In the genomic region with DNA sequence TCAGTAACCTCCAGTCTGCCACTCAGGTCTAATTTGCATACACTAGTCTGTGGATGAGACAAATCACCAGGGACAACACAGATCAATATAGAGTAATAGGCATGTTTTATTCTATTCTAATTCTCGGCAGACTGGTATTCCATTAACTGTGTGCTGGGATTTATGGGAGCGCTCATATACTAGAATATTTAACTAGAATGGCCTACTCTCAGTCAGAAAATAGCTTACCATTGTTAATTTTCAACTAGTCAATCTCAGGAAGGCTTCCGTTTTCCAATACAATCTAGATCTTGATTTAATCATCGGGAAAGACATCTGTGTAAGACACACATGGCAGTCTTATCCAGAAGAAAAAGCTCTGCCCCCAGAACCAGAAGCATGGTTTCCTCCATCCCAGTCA, we compare ENCODE assay signal across 20 mouse cellular contexts. TPM values are rescaled to one million over a fixed set of nuclear protein-coding genes. Genes with fewer than 3 reads are reported as not detected.
DNase-seq lines count a peak whose midpoint lies in the region; ATAC-seq and TF ChIP-seq lines count a peak whose summit lies in the region.
"Had no signal": no experiment of that assay in that cellular context is flagged by ENCODE, and none has a peak within 500 bp of the region (broad histone marks: within the 10 kb centered on the region; RNA-seq: fewer than 3 reads in every experiment).

No protein-coding gene starts in this region.

- dilution Hi-C loops in CH12.LX (cut with MboI; ENCODE audit: extremely low pct_ligation_motif_present, extremely low pct_unique_long_range_greater_than_20kb, low sequenced_read_pairs): no loop called here

- TF ChIP-seq CTCF in kidney, postnatal 0 days (IDR thresholded peaks at IDR 0.05; ENCODE audit: low read depth): no peak
- no peak for TF ChIP-seq CTCF in CH12.LX (conservative IDR thresholded peaks at IDR 0.05 in 1 of 2, IDR thresholded peaks at IDR 0.05 in 1 of 2; ENCODE audit: low read depth in 2 of 2, low read length in 2 of 2)

- peaks cover 19% of the 10 kb centered on the region for H3K4me1 ChIP-seq in hindbrain, embryonic 16.5 days (ENCODE audit: control insufficient read depth, insufficient read depth, low read depth, low read length)
- H3K4me1 ChIP-seq in hindbrain, embryonic 11.5 days (replicated peaks; ENCODE audit: control insufficient read depth, insufficient read depth, low read length): peaks cover 2% of the 10 kb centered on the region; the same call in 1 of the 2 replicates
- H3K4me1 ChIP-seq in kidney, postnatal 0 days (replicated peaks; ENCODE audit: insufficient read depth, low read length): peaks cover 21% of the 10 kb centered on the region
- H3K4me1 ChIP-seq in CH12.LX (ENCODE audit: control insufficient read depth in 1 of 2, insufficient read depth in 2 of 2): peaks cover 0 to 18% of the 10 kb centered on the region in 2 experiments; a peak in 2 of 4 replicates
- H3K4me1 ChIP-seq in intestine, embryonic 16.5 days (ENCODE audit: control insufficient read depth, insufficient read depth, low read length): peaks cover 34% of the 10 kb centered on the region

- DNase-seq in hindbrain, embryonic 11.5 days (ENCODE audit: low spot score): no peak
- DNase-seq in kidney, postnatal 0 days (ENCODE audit: low spot score): no peak
- no peak for DNase-seq in kidney, postnatal 25 days
- peak; percentile 12 for DNase-seq in CH12.LX (ENCODE audit: extremely low read depth)
- DNase-seq in heart, adult 9 months (ENCODE audit: low spot score in 2 of 2): no peak
- DNase-seq: adrenal gland, postnatal 36 days; cerebellum, adult 11 months; cerebellum, adult 9-11 months; liver, embryonic 13.5 days; lung, embryonic 14.5 days; retina, postnatal 1 day; right cerebral cortex, postnatal 25 days; thymus, postnatal 25 days had no signal

- TF ChIP-seq POLR2A in CH12.LX (IDR thresholded peaks at IDR 0.05; ENCODE audit: low read depth, low read length): no peak

- no peak for TF ChIP-seq EP300 in CH12.LX (IDR thresholded peaks at IDR 0.05; ENCODE audit: low read length)

- TF ChIP-seq RAD21 in CH12.LX (IDR thresholded peaks at IDR 0.05; ENCODE audit: low read depth, low read length): no peak

- no peak overlapping the region for H3K27ac ChIP-seq in hindbrain, embryonic 16.5 days (ENCODE audit: low read depth, low read length)
- no peak overlapping the region for H3K27ac ChIP-seq in hindbrain, embryonic 11.5 days (ENCODE audit: low read depth, low read length)
- peak overlapping the region; percentile 90; the same call in 1 of the 2 replicates for H3K27ac ChIP-seq in kidney, postnatal 0 days
- H3K27ac ChIP-seq in CH12.LX (ENCODE audit: insufficient read depth, low read depth): no peak overlapping the region
- peak overlapping the region; percentile 90 for H3K27ac ChIP-seq in intestine, embryonic 16.5 days (ENCODE audit: low read length)
- H3K27ac ChIP-seq: embryonic facial prominence, embryonic 10.5 days; forebrain, embryonic 15.5 days; liver, embryonic 13.5 days; midbrain, embryonic 12.5 days had no signal

- peaks cover 2% of the 10 kb centered on the region for H3K27me3 ChIP-seq in hindbrain, embryonic 16.5 days (replicated peaks; ENCODE audit: control insufficient read depth, insufficient read depth, low read length)
- H3K27me3 ChIP-seq in hindbrain, embryonic 11.5 days (ENCODE audit: control insufficient read depth, insufficient read depth, low read length): peaks cover 33% of the 10 kb centered on the region
- H3K27me3 ChIP-seq in kidney, postnatal 0 days (ENCODE audit: insufficient read depth, low read length): no peaks in the 10 kb centered on the region
- no peaks in the 10 kb centered on the region for H3K27me3 ChIP-seq in CH12.LX (replicated peaks)
- no peaks in the 10 kb centered on the region for H3K27me3 ChIP-seq in intestine, embryonic 16.5 days (replicated peaks; ENCODE audit: control insufficient read depth, insufficient read depth, low read length)
- H3K27me3 ChIP-seq: Patski had no signal

- H3K9ac ChIP-seq in hindbrain, embryonic 16.5 days (ENCODE audit: low read depth, low read length): no peak overlapping the region
- H3K9ac ChIP-seq in hindbrain, embryonic 11.5 days (ENCODE audit: low read depth, low read length): no peak overlapping the region
- no peak overlapping the region for H3K9ac ChIP-seq in kidney, postnatal 0 days (ENCODE audit: low read depth, low read length)
- no peak overlapping the region for H3K9ac ChIP-seq in CH12.LX (ENCODE audit: insufficient read depth, low read depth)
- no peak overlapping the region for H3K9ac ChIP-seq in intestine, embryonic 16.5 days (ENCODE audit: low read depth, low read length)
- H3K9ac ChIP-seq: forebrain, embryonic 15.5 days; liver, embryonic 13.5 days; midbrain, embryonic 12.5 days had no signal

- no peaks in the 10 kb centered on the region for H3K36me3 ChIP-seq in hindbrain, embryonic 16.5 days (ENCODE audit: control insufficient read depth, insufficient read depth, low read length)
- H3K36me3 ChIP-seq in hindbrain, embryonic 11.5 days (ENCODE audit: control insufficient read depth, insufficient read depth, low read length): no peaks in the 10 kb centered on the region
- no peaks in the 10 kb centered on the region for H3K36me3 ChIP-seq in kidney, postnatal 0 days (ENCODE audit: insufficient read depth, low read length)
- no peaks in the 10 kb centered on the region for H3K36me3 ChIP-seq in CH12.LX (replicated peaks in 1 of 2; ENCODE audit: control insufficient read depth in 1 of 2, insufficient read depth in 1 of 2, low read length in 1 of 2)
- no peaks in the 10 kb centered on the region for H3K36me3 ChIP-seq in intestine, embryonic 16.5 days (ENCODE audit: control insufficient read depth, insufficient read depth, low read length)
- H3K36me3 ChIP-seq: embryonic facial prominence, embryonic 10.5 days; forebrain, embryonic 15.5 days; G1E; liver, embryonic 13.5 days; midbrain, embryonic 12.5 days had no signal

- no peaks in the 10 kb centered on the region for H3K9me3 ChIP-seq in hindbrain, embryonic 16.5 days (ENCODE audit: control insufficient read depth, low read length)
- H3K9me3 ChIP-seq in hindbrain, embryonic 11.5 days (ENCODE audit: control insufficient read depth, low read length): no peaks in the 10 kb centered on the region
- H3K9me3 ChIP-seq in kidney, postnatal 0 days (replicated peaks; ENCODE audit: low read length): no peaks in the 10 kb centered on the region
- H3K9me3 ChIP-seq in CH12.LX (replicated peaks; ENCODE audit: low read length): peaks cover 8% of the 10 kb centered on the region
- no peaks in the 10 kb centered on the region for H3K9me3 ChIP-seq in intestine, embryonic 16.5 days (ENCODE audit: control insufficient read depth, low read length)
- H3K9me3 ChIP-seq: embryonic facial prominence, embryonic 10.5 days; forebrain, embryonic 15.5 days; liver, embryonic 13.5 days; midbrain, embryonic 12.5 days had no signal

- WGBS in hindbrain, embryonic 16.5 days: 71% methylated on average over 4 of the region's 4 CpGs
- WGBS in hindbrain, embryonic 11.5 days: 75% methylated on average over 4 of the region's 4 CpGs
- WGBS in kidney, postnatal 0 days: 64% methylated on average over 4 of the region's 4 CpGs
- 67% methylated on average over 4 of the region's 4 CpGs for WGBS in intestine, embryonic 16.5 days

- H3K4me2 ChIP-seq in hindbrain, embryonic 16.5 days (ENCODE audit: low read length): 0 out of 2 replicates have a peak overlapping the region, but pooled peaks have one; percentile 66
- no peak overlapping the region for H3K4me2 ChIP-seq in hindbrain, embryonic 11.5 days (replicated peaks; ENCODE audit: low read depth, low read length)
- peak overlapping the region; percentile 97 for H3K4me2 ChIP-seq in kidney, postnatal 0 days (ENCODE audit: low read length)
- no peak overlapping the region for H3K4me2 ChIP-seq in CH12.LX (ENCODE audit: insufficient read depth, low read depth, poor library complexity, severe bottlenecking)
- H3K4me2 ChIP-seq in intestine, embryonic 16.5 days (ENCODE audit: low read depth, low read length): peak overlapping the region; percentile 84
- H3K4me2 ChIP-seq: liver, embryonic 13.5 days had no signal

- in situ Hi-C loops in CH12.LX (cut with MboI; ENCODE audit: low pct_ligation_motif_present, low pct_unique_long_range_greater_than_20kb, low sequenced_read_pairs): no loop called here

- no peak for ATAC-seq in hindbrain, embryonic 16.5 days
- ATAC-seq in hindbrain, embryonic 11.5 days (ENCODE audit: low FRiP score): no peak
- ATAC-seq in kidney, postnatal 0 days (replicated peaks; ENCODE audit: low FRiP score, low read depth): no peak
- no peak for ATAC-seq in intestine, embryonic 16.5 days
- ATAC-seq: forebrain, embryonic 15.5 days; Patski had no signal

- H3K4me3 ChIP-seq in hindbrain, embryonic 16.5 days (ENCODE audit: low read length): no peak overlapping the region
- H3K4me3 ChIP-seq in hindbrain, embryonic 11.5 days (ENCODE audit: low read depth, low read length): no peak overlapping the region
- H3K4me3 ChIP-seq in kidney, postnatal 0 days (replicated peaks; ENCODE audit: low read depth, low read length): no peak overlapping the region
- no peak overlapping the region for H3K4me3 ChIP-seq in CH12.LX (replicated peaks in 1 of 3; ENCODE audit: low read depth in 2 of 3, low read length in 2 of 3, poor library complexity in 1 of 3)
- peak overlapping the region; percentile 93 for H3K4me3 ChIP-seq in intestine, embryonic 16.5 days (ENCODE audit: low read length)
- H3K4me3 ChIP-seq: liver, embryonic 13.5 days had no signal

- no peaks in the 10 kb centered on the region for H3K79me2 ChIP-seq in CH12.LX (replicated peaks; ENCODE audit: control insufficient read depth, extremely low read depth, insufficient read depth, poor library complexity, severe bottlenecking)

TF ChIP-seq in CH12.LX, 34 proteins besides CTCF, POLR2A, EP300 and RAD21:
- no peak for TF ChIP-seq HCFC1 (IDR thresholded peaks at IDR 0.05; ENCODE audit: low read depth, low read length)
- no peak for TF ChIP-seq MAZ (IDR thresholded peaks at IDR 0.05; ENCODE audit: low read depth, low read length)

RNA-seq across cellular contexts. Expression of a gene that starts 3.5 kb away (rescaled TPM):
- 2.8 and 4.2 TPM in 2 replicates for polyA plus RNA-seq in hindbrain, embryonic 16.5 days (2015; fragmentation: Nextera tagmentation; extraction: Ambion mirVana)
- polyA plus RNA-seq in hindbrain, embryonic 11.5 days (2014; fragmentation: Nextera tagmentation; extraction: Ambion mirVana): 1.9 and 3.4 TPM in 2 replicates
- 7.7 and 9.2 TPM in 2 replicates for polyA plus RNA-seq in kidney, postnatal 0 days (2015; fragmentation: Nextera tagmentation; extraction: Ambion mirVana)
- total RNA-seq in CH12.LX (2012; rRNA removed): 0.08 TPM in 1 of 2 replicates, not detected in the other
- total RNA-seq in CH12.LX (2014; rRNA removed): 0.09 TPM in 1 of 2 replicates, not detected in the other
- polyA plus RNA-seq in CH12.LX (2012; ENCODE audit: insufficient read length, low read depth): 0.14 and 0.53 TPM in 2 replicates
- 8.5 and 10.1 TPM in 2 replicates for polyA plus RNA-seq in intestine, embryonic 16.5 days (2015; fragmentation: Nextera tagmentation; extraction: Ambion mirVana)
- polyA plus RNA-seq: G1E had no signal

Comparison
In these comparisons a context has a peak if more than half of its experiments do, and no peak if none do; other contexts are left out.
1. H3K4me2 ChIP-seq: peak in hindbrain, embryonic 16.5 days (single experiment), kidney, postnatal 0 days (single experiment) and intestine, embryonic 16.5 days (single experiment); none in hindbrain, embryonic 11.5 days (single experiment) and CH12.LX (single experiment).
2. H3K27ac ChIP-seq: peak in kidney, postnatal 0 days (single experiment) and intestine, embryonic 16.5 days (single experiment); none in hindbrain, embryonic 16.5 days (single experiment), hindbrain, embryonic 11.5 days (single experiment) and CH12.LX (single experiment).